9 mouse cellular contexts compared by ENCODE assay signal in the genomic region with DNA sequence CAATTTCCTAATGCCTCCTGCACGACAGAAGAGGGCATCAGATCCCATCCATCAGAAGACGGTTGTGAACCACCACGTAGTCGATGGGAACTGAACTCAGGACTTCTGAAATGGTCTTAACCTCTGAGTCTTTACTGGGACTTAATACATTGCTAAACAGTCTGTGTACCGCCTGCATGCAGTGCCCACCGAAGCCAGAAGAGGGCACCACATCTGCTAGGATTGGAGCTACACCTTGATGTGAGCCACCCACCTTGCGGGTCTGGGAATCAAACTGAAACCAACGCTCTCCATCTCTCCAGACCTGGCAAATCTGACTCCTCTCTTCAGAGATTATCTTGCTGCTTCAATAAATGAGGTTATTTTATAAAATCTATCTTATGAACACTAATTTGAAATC. TPM values are rescaled to one million over a fixed set of nuclear protein-coding genes. Genes with fewer than 3 reads are reported as not detected.
DNase-seq lines count a peak whose midpoint lies in the region; ATAC-seq and TF ChIP-seq lines count a peak whose summit lies in the region.
"Had no signal": no experiment of that assay in that cellular context is flagged by ENCODE, and none has a peak within 500 bp of the region (broad histone marks: within the 10 kb centered on the region; RNA-seq: fewer than 3 reads in every experiment).

No protein-coding gene starts in this region.

- peaks cover 64% of the 10 kb centered on the region for H3K79me2 ChIP-seq in CH12.LX (replicated peaks; ENCODE audit: control insufficient read depth, extremely low read depth, insufficient read depth, poor library complexity, severe bottlenecking)

- no peaks in the 10 kb centered on the region for H3K9me3 ChIP-seq in CH12.LX (replicated peaks; ENCODE audit: low read length)
- H3K9me3 ChIP-seq in liver, embryonic 14.5 days (ENCODE audit: control insufficient read depth, low read length) = no peaks in the 10 kb centered on the region

- peaks cover 3 to 48% of the 10 kb centered on the region in 2 experiments; a peak in 2 of 4 replicates for H3K4me1 ChIP-seq in CH12.LX (ENCODE audit: control insufficient read depth in 1 of 2, insufficient read depth in 2 of 2)
- peaks cover 14 to 19% of the 10 kb centered on the region in 2 experiments for H3K4me1 ChIP-seq in liver, embryonic 14.5 days (replicated peaks; ENCODE audit: control insufficient read depth in 2 of 2, insufficient read depth in 2 of 2, low read length in 1 of 2)

- no peak overlapping the region for H3K27ac ChIP-seq in CH12.LX (ENCODE audit: insufficient read depth, low read depth)
- no peak overlapping the region for H3K27ac ChIP-seq in liver, embryonic 14.5 days

- no peak for ATAC-seq in Patski
- 0 out of 2 replicates have a peak, but pooled peaks have one; percentile 47 for ATAC-seq in erythroblast, adult 5-6 weeks (replicated peaks; ENCODE audit: low FRiP score, poor library complexity, severe bottlenecking)
- no peak for ATAC-seq in liver, embryonic 14.5 days (ENCODE audit: insufficient read depth)

- no peak overlapping the region for H3K9ac ChIP-seq in CH12.LX (ENCODE audit: insufficient read depth, low read depth)
- no peak overlapping the region for H3K9ac ChIP-seq in liver, embryonic 14.5 days (replicated peaks)

- POLR2A ChIA-PET in Patski (lab: Charles Lee) = no interaction called here

- H3K27me3 ChIP-seq in CH12.LX (replicated peaks) = peaks cover 3% of the 10 kb centered on the region
- no peaks in the 10 kb centered on the region for H3K27me3 ChIP-seq in Patski
- H3K27me3 ChIP-seq in liver, embryonic 14.5 days (ENCODE audit: control insufficient read depth, insufficient read depth, low read length) = no peaks in the 10 kb centered on the region
- no peaks in the 10 kb centered on the region for H3K27me3 ChIP-seq in splenic B cell, adult 2 months (ENCODE audit: control insufficient read depth, insufficient read depth, low read length, poor library complexity, severe bottlenecking)

- in situ Hi-C loops in CH12.LX (cut with MboI; ENCODE audit: low pct_ligation_motif_present, low pct_unique_long_range_greater_than_20kb, low sequenced_read_pairs) = no loop called here
- in situ Hi-C loops in Patski (cut with MboI; ENCODE audit: low pct_unique_long_range_greater_than_20kb) = no loop called here

- TF ChIP-seq RAD21 in CH12.LX (IDR thresholded peaks at IDR 0.05; ENCODE audit: low read depth, low read length) = peak; percentile 2

- no peak for TF ChIP-seq EP300 in CH12.LX (IDR thresholded peaks at IDR 0.05; ENCODE audit: low read length)
- TF ChIP-seq EP300 in liver, embryonic 14.5 days (IDR thresholded peaks at IDR 0.05; ENCODE audit: low read depth) = no peak

- peak; percentile 40 to 44 for DNase-seq in layer of hippocampus, postnatal 10 days (ENCODE audit: low spot score in 2 of 2)
- DNase-seq in layer of hippocampus, adult 9-10 months (ENCODE audit: low spot score) = no peak
- peak; percentile 47 for DNase-seq in CH12.LX (ENCODE audit: extremely low read depth)
- no peak for DNase-seq in Patski (ENCODE audit: low read depth, low spot score)
- peak in 2 of 3 experiments; percentile 40 to 44 for DNase-seq in liver, embryonic 14.5 days (ENCODE audit: low read depth in 3 of 3, low spot score in 3 of 3)
- peak; percentile 63 for DNase-seq in splenic B cell, adult 2 months (ENCODE audit: low read depth, low spot score)
- no peak for DNase-seq in right cerebral cortex, adult 18-20 months

- no peak overlapping the region for H3K4me3 ChIP-seq in CH12.LX (replicated peaks in 1 of 3; ENCODE audit: low read depth in 2 of 3, low read length in 2 of 3, poor library complexity in 1 of 3)
- H3K4me3 ChIP-seq in liver, embryonic 14.5 days (ENCODE audit: insufficient read depth in 1 of 2, low read depth in 2 of 2, low read length in 2 of 2) = no peak overlapping the region
- H3K4me3 ChIP-seq: myocyte had no signal

- H3K4me2 ChIP-seq in CH12.LX (ENCODE audit: insufficient read depth, low read depth, poor library complexity, severe bottlenecking) = no peak overlapping the region
- no peak overlapping the region for H3K4me2 ChIP-seq in liver, embryonic 14.5 days (ENCODE audit: low read depth)

- TF ChIP-seq CTCF in CH12.LX (conservative IDR thresholded peaks at IDR 0.05 in 1 of 2, IDR thresholded peaks at IDR 0.05 in 1 of 2; ENCODE audit: low read depth in 2 of 2, low read length in 2 of 2) = peak; percentile 53 to 73
- peak; percentile 66 for TF ChIP-seq CTCF in Patski (IDR thresholded peaks at IDR 0.05)
- TF ChIP-seq CTCF in liver, embryonic 14.5 days (IDR thresholded peaks at IDR 0.05; ENCODE audit: low read depth) = peak; percentile 87

- CTCF ChIA-PET in Patski (lab: Charles Lee) = interaction anchor here (1.2 kb wide), 1 partner anchor 9 kb away, joined by 4 read pairs; no protein-coding TSS in a partner anchor

- dilution Hi-C loops in CH12.LX (cut with MboI; ENCODE audit: extremely low pct_ligation_motif_present, extremely low pct_unique_long_range_greater_than_20kb, low sequenced_read_pairs) = no loop called here

- no peak for TF ChIP-seq POLR2A in CH12.LX (IDR thresholded peaks at IDR 0.05; ENCODE audit: low read depth, low read length)

- peaks cover 0 to 17% of the 10 kb centered on the region in 2 experiments for H3K36me3 ChIP-seq in CH12.LX (replicated peaks in 1 of 2; ENCODE audit: control insufficient read depth in 1 of 2, insufficient read depth in 1 of 2, low read length in 1 of 2)
- H3K36me3 ChIP-seq in liver, embryonic 14.5 days (replicated peaks; ENCODE audit: control insufficient read depth, insufficient read depth, low read depth) = no peaks in the 10 kb centered on the region
- no peaks in the 10 kb centered on the region for H3K36me3 ChIP-seq in splenic B cell, adult 2 months (ENCODE audit: control insufficient read depth, insufficient read depth, low read length, poor library complexity, severe bottlenecking)

- 75% methylated on average over 8 of the region's 8 CpGs for WGBS in liver, embryonic 14.5 days (ENCODE audit: insufficient replicate concordance)

TF ChIP-seq in CH12.LX, 34 proteins besides CTCF, POLR2A, EP300 and RAD21:
- TF ChIP-seq HCFC1 (IDR thresholded peaks at IDR 0.05; ENCODE audit: low read depth, low read length) (no peak), SMC3 (IDR thresholded peaks at IDR 0.05; ENCODE audit: low read depth, low read length) (0 out of 2 replicates have a peak, but pooled peaks have one; percentile 5), ZC3H11A (IDR thresholded peaks at IDR 0.05; ENCODE audit: low read depth, low read length) (no peak), USF2 (conservative IDR thresholded peaks at IDR 0.05; ENCODE audit: low read depth, low read length) (no peak)

RNA-seq across cellular contexts. Expression of a gene that starts 3.7 kb away (rescaled TPM):
- total RNA-seq in layer of hippocampus, postnatal 10 days (2021) = 10 to 100 TPM; 41.7 to 45.2 TPM
- 52.5 and 53.7 TPM in 2 replicates for total RNA-seq in CH12.LX (2012; rRNA removed)
- 127 and 134 TPM in 2 replicates for total RNA-seq in CH12.LX (2014; rRNA removed)
- polyA plus RNA-seq in CH12.LX (2012; ENCODE audit: insufficient read length, low read depth) = 53.4 and 55.1 TPM in 2 replicates
- polyA plus RNA-seq in Patski (2021) = 49.0 TPM
- total RNA-seq in erythroblast, adult 5-6 weeks (2015; ENCODE audit: low replicate concordance) = 7.9 and 13.4 TPM in 2 replicates
- 11.9 and 13.2 TPM in 2 replicates for total RNA-seq in erythroblast, adult 5-6 weeks (2017; ENCODE audit: low replicate concordance)
- polyA plus RNA-seq in liver, embryonic 14.5 days (2012; rRNA removed) = 9.8 and 16.0 TPM in 2 replicates
- polyA plus RNA-seq in liver, embryonic 14.5 days (2014; fragmentation: Nextera tagmentation; extraction: Ambion mirVana) = 18.6 and 20.5 TPM in 2 replicates

Comparison
In these comparisons a context has a peak if more than half of its experiments do, and no peak if none do; other contexts are left out.
1. DNase-seq: peak in layer of hippocampus, postnatal 10 days (2 of 2), CH12.LX (single experiment), liver, embryonic 14.5 days (2 of 3) and splenic B cell, adult 2 months (single experiment); none in layer of hippocampus, adult 9-10 months (single experiment), Patski (single experiment) and right cerebral cortex, adult 18-20 months (single experiment).
2. Peak in every context shown above with its lines, with median percentiles within 50 percentile points of each other: CTCF ChIP-seq.